Mouse (Mus musculus) lung, postnatal 0 days (tissue): ENCODE data around the gene Col4a1. TPM values are rescaled to one million over a fixed set of nuclear protein-coding genes. Genes with fewer than 3 reads are reported as not detected.

Experiments used
- ATAC-seq: fragments of 200-750 bp; cut with Nextera tagmentation; 2 replicates; pipeline ENCODE4 v1.8.0; 2017; ENCODE audit warnings: moderate library complexity
- DNase-seq: peaks from one replicate; pipeline ENCODE4 v3.0.0-alpha.2; 2016; ENCODE audit warnings: low spot score
- H3K27ac ChIP-seq: fragments of 300-500 bp; sonication (generic); 2 replicates; pipeline ENCODE4 v1.5.1; 2014; ENCODE audit warnings: antibody characterized with exemption, mild to moderate bottlenecking, low read length, mixed read lengths
- H3K27me3 ChIP-seq: fragments of 300-500 bp; sonication (generic); replicated peaks from 2 replicates; pipeline ENCODE4 v1.6.1; 2014; ENCODE audit warnings: low read length, mixed read lengths; ENCODE audit not compliant: insufficient read depth
- H3K36me3 ChIP-seq: fragments of 300-500 bp; sonication (generic); 2 replicates; pipeline ENCODE4 v1.6.1; 2014; ENCODE audit warnings: low read length, mixed read lengths; ENCODE audit not compliant: insufficient read depth
- H3K4me1 ChIP-seq: fragments of 300-500 bp; sonication (generic); 2 replicates; pipeline ENCODE4 v1.6.1; 2014; ENCODE audit warnings: antibody characterized with exemption, low read depth, low read length, mixed read lengths; ENCODE audit not compliant: insufficient read depth
- H3K4me2 ChIP-seq: fragments of 300-500 bp; sonication (generic); replicated peaks from 2 replicates; pipeline ENCODE4 v1.6.1; 2014; ENCODE audit warnings: low read depth, mild to moderate bottlenecking, low read length, moderate library complexity, mixed read lengths
- H3K4me3 ChIP-seq: fragments of 300-500 bp; sonication (generic); 2 replicates; pipeline ENCODE4 v1.5.1; 2014; ENCODE audit warnings: low read depth, low read length
- H3K9ac ChIP-seq: fragments of 300-500 bp; sonication (generic); replicated peaks from 2 replicates; pipeline ENCODE4 v1.6.1; 2014; ENCODE audit warnings: low read depth, mild to moderate bottlenecking
- H3K9me3 ChIP-seq: fragments of 300-500 bp; sonication (generic); 2 replicates; pipeline ENCODE4 v1.6.1; 2016; ENCODE audit warnings: low read length, mixed read lengths
- CTCF ChIP-seq: IDR thresholded peaks from 2 replicates; pipeline ENCODE4 v1.5.1; 2016; ENCODE audit warnings: antibody characterized with exemption, mild to moderate bottlenecking
- EP300 ChIP-seq: IDR thresholded peaks from 2 replicates; pipeline ENCODE4 v1.6.1; 2016; ENCODE audit warnings: antibody characterized with exemption, mild to moderate bottlenecking, control low read depth
- WGBS: fragments of 180-500 bp; shearing (Covaris S2); extraction: QIAGEN DNeasy Blood & Tissue Kit; methylation state at CpG from one replicate; pipeline ENCODE4 v1.1.7; 2014; 5-methylcytosine and 5-hydroxymethylcytosine counted together
- polyA plus RNA-seq: library from polyadenylated mRNA; unstranded; fragments of >200 nt; fragmentation: Nextera tagmentation; extraction: Ambion mirVana; gene quantifications from 2 replicates; pipeline ENCODE4 v1.2.1, GENCODE M21; 2015

The Col4a1 gene
- polyA plus RNA-seq, 1 experiment from 2014 or later: 376 TPM

GRCm38 (mm10) chr8:11173284-11174191 is 139.1 kb downstream of the Col4a1 start:
- TF ChIP-seq CTCF (peak; percentile 83), EP300 (peak; percentile 64)
- no peak overlapping the region for H3K4me2 ChIP-seq
- H3K36me3 ChIP-seq: no peaks in the 10 kb centered on the region
- H3K9ac ChIP-seq: no peak overlapping the region
- WGBS: 54% methylated on average over 17 of the region's 17 CpGs
- peak; percentile 87 for DNase-seq
- H3K4me1 ChIP-seq: no peaks in the 10 kb centered on the region
- ATAC-seq: peak; percentile 91
- 0 out of 2 replicates have a peak overlapping the region, but pooled peaks have one; percentile 14 for H3K27ac ChIP-seq
- H3K9me3 ChIP-seq: no peaks in the 10 kb centered on the region
- no peak overlapping the region for H3K4me3 ChIP-seq
- H3K27me3 ChIP-seq: no peaks in the 10 kb centered on the region

DNA sequence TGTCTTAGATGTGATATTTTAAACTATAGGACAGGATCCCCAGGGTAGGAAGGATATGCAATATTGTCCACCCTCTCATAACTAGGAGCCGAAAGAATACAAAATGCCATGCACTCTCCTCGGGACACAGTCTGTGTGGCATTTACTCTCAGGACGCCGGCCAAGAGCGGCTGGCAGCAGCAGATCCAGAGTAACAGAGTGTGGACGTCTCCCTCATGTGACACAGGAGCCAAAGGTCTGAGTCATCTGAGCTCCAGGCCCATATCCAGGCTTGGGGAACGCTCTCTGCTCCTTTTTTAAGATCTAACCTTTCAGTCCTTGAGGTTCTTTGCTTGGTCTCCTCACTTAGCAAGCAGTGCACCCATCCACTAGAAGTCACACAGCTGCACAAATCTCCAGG is 141.1 kb downstream of the Col4a1 start:
- Histone ChIP-seq H3K36me3 (no peaks in the 10 kb centered on the region), H3K9me3 (no peaks in the 10 kb centered on the region), H3K27me3 (no peaks in the 10 kb centered on the region), H3K4me2 (no peak overlapping the region), H3K4me3 (no peak overlapping the region), H3K4me1 (no peaks in the 10 kb centered on the region), H3K9ac (no peak overlapping the region), H3K27ac (no peak overlapping the region)
- TF ChIP-seq CTCF (no peak), EP300 (no peak)
- peak; percentile 49 for ATAC-seq
- 57% methylated on average over 7 of the region's 7 CpGs for WGBS
- peak; percentile 62 for DNase-seq

DNA sequence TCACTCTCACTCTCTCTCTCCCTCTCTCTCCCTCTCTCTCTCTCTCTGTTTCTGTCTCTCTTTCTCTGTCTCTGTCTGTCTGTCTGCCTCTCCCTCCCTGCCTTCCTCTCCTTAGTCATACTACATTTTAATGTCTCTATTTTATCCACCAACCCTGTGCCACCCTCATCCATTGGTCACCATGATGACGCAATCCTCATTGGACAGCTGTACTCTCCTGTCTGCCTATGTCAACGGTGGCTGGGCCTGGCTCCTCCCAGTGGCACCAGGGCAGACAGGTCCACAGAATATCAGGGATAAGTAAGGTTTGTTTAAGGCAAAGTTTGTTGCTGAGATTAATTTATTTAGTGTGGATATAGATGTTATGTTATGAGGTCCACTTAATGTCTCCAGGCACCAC is 143.2 kb downstream of the Col4a1 start:
- Histone ChIP-seq H3K27ac (no peak overlapping the region), H3K36me3 (no peaks in the 10 kb centered on the region), H3K4me2 (no peak overlapping the region), H3K9me3 (no peaks in the 10 kb centered on the region), H3K4me3 (no peak overlapping the region), H3K9ac (no peak overlapping the region), H3K27me3 (no peaks in the 10 kb centered on the region), H3K4me1 (no peaks in the 10 kb centered on the region)
- ATAC-seq (no peak), DNase-seq (no peak)
- WGBS: 51% methylated on average over 2 of the region's 2 CpGs
- TF ChIP-seq EP300: no peak
- TF ChIP-seq CTCF: no peak

- Histone ChIP-seq H3K9ac (no peak overlapping the region), H3K4me3 (no peak overlapping the region), H3K9me3 (no peaks in the 10 kb centered on the region), H3K27me3 (no peaks in the 10 kb centered on the region), H3K4me2 (no peak overlapping the region), H3K4me1 (no peaks in the 10 kb centered on the region), H3K27ac (no peak overlapping the region), H3K36me3 (no peaks in the 10 kb centered on the region)
- DNase-seq (no peak), ATAC-seq (no peak)
- 79% methylated on average over 3 of the region's 3 CpGs for WGBS
- no peak for TF ChIP-seq CTCF
- TF ChIP-seq EP300: no peak
These were observed 143.8 kb downstream of the Col4a1 start for GRCm38 (mm10) chr8:11168780-11169179.

DNA sequence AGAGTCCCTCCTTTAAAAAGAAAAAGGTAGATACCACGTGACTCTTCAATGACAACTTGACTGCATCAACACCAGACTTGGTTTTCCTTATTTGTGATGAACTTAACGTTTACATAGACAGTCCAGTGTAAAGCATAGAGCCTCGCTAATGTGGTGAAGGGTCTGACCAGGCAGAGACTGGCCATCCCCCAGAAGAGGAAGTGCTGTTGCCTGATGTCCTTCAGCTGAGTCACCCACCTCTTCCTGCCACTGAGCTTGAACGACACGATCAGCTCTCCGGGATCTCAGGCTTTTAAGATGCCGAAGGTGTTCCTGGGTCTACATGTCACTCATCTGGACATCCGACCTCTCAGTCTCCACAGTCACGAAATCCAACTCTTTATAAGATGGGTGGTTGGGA is 144.7 kb downstream of the Col4a1 start:
- no peak overlapping the region for H3K27ac ChIP-seq
- no peaks in the 10 kb centered on the region for H3K36me3 ChIP-seq
- WGBS: 51% methylated on average over 9 of the region's 9 CpGs
- ATAC-seq (no peak), DNase-seq (no peak)
- no peak overlapping the region for H3K4me3 ChIP-seq
- H3K9me3 ChIP-seq: no peaks in the 10 kb centered on the region
- H3K9ac ChIP-seq: no peak overlapping the region
- no peaks in the 10 kb centered on the region for H3K4me1 ChIP-seq
- TF ChIP-seq CTCF: no peak
- TF ChIP-seq EP300: no peak
- H3K4me2 ChIP-seq: no peak overlapping the region
- no peaks in the 10 kb centered on the region for H3K27me3 ChIP-seq

DNA sequence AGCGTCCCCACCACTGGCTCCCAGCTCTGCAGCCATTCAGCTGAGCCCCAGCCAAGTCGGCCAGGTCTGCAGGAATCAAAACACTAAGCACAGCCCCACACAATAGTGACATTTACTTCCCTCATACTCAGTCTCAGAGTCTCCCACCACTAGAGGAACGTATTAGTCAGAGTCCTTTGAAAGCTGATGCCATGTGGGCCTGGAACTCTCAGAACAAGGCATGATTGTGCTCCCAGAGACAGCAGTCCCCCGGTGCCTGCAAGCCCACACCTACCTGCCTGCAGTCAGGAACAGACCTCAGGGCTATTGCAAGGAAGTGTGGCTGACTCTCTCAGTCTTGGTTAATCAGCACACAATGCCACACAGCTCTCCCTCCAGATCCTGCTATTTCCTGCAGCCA is 147.0 kb downstream of the Col4a1 start:
- DNase-seq (no peak), ATAC-seq (no peak)
- Histone ChIP-seq H3K9me3 (no peaks in the 10 kb centered on the region), H3K4me3 (no peak overlapping the region), H3K27me3 (no peaks in the 10 kb centered on the region), H3K4me2 (no peak overlapping the region), H3K4me1 (no peaks in the 10 kb centered on the region), H3K36me3 (no peaks in the 10 kb centered on the region), H3K27ac (no peak overlapping the region), H3K9ac (no peak overlapping the region)
- no peak for TF ChIP-seq EP300
- no peak for TF ChIP-seq CTCF
- WGBS: 31% methylated on average over 4 of the region's 4 CpGs

DNA sequence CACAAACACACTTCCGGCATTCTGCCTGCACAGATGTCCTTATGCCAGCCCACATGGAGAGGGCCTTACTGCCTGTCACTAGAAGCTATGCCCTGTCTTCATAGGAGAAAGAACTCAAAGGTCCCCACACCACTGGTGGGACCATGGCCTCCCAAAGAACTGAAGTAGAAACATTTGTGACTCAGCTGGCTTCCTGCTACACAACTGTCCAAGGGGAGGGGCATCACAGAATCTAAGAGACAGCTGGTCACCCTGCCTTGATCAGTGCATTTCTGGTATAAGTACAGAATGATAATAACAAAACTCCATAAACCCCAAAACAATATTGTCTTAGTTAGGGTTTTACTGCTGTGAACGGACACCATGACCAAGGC is 156.3 kb downstream of the Col4a1 start:
- Histone ChIP-seq H3K9me3 (no peaks in the 10 kb centered on the region), H3K4me2 (no peak overlapping the region), H3K9ac (no peak overlapping the region), H3K36me3 (no peaks in the 10 kb centered on the region), H3K27ac (no peak overlapping the region), H3K4me1 (no peaks in the 10 kb centered on the region), H3K4me3 (no peak overlapping the region), H3K27me3 (no peaks in the 10 kb centered on the region)
- DNase-seq: no peak
- peak; percentile 19 for ATAC-seq
- no peak for TF ChIP-seq CTCF
- no peak; the same call in 1 of the 2 replicates for TF ChIP-seq EP300
- 83% methylated on average over 2 of the region's 2 CpGs for WGBS
